Mouse (Mus musculus) lung, adult 2 months (tissue): ENCODE measurements around the gene 2310033P09Rik. TPM values are rescaled to one million over a fixed set of nuclear protein-coding genes. Genes with fewer than 3 reads are reported as not detected.
A peak's percentile ranks its signal among the peaks of the same experiment; 100 is the strongest.

Source experiments
- DNase-seq: peaks from one replicate; pipeline ENCODE4 v3.0.0; 2022
- H3K4me1 ChIP-seq: fragments of 200-500 bp; 2 replicates; pipeline ENCODE4 v1.6.1; 2011; ENCODE audit warnings: low read length; ENCODE audit not compliant: control insufficient read depth, insufficient read depth
- H3K4me3 ChIP-seq: fragments of 200-500 bp; replicated peaks from 2 replicates; pipeline ENCODE3; 2011; ENCODE audit warnings: low read depth, mild to moderate bottlenecking, control low read depth, low read length; ENCODE audit errors: extremely low read depth
- CTCF ChIP-seq: fragments of 200-500 bp; IDR thresholded peaks from 2 replicates; pipeline ENCODE4 v1.5.1; 2011; ENCODE audit warnings: mild to moderate bottlenecking, low read length, control low read depth; ENCODE audit not compliant: insufficient read depth
- POLR2A ChIP-seq: fragments of 200-500 bp; IDR thresholded peaks from 2 replicates; pipeline ENCODE4 v1.6.1; 2011; ENCODE audit warnings: low read depth, mild to moderate bottlenecking, control low read depth, low read length, borderline replicate concordance; ENCODE audit errors: extremely low read depth
- WGBS: fragments of 180-500 bp; shearing (Covaris S2); methylation state at CpG from one replicate; pipeline ENCODE4 v1.1.7; 2018; 5-methylcytosine and 5-hydroxymethylcytosine counted together
- polyA plus RNA-seq: library from polyadenylated mRNA; depleted of rRNA; stranded (reverse); fragments of >200 nt; gene quantifications from 2 replicates; pipeline ENCODE4 v1.2.3, GENCODE M21; 2012

2310033P09Rik gene
- polyA plus RNA-seq, 1 experiment: 29.2 TPM

GRCm38 (mm10) chr11:59226787-59227603 is 18.9 kb downstream of the 2310033P09Rik start:
- TF ChIP-seq CTCF (no peak), POLR2A (no peak)
- Histone ChIP-seq H3K4me1 (peaks cover 38% of the 10 kb centered on the region), H3K4me3 (peak overlapping the region; percentile 86)
- no peak for DNase-seq
- WGBS: under 1% methylated on average over 21 of the region's 21 CpGs

DNA sequence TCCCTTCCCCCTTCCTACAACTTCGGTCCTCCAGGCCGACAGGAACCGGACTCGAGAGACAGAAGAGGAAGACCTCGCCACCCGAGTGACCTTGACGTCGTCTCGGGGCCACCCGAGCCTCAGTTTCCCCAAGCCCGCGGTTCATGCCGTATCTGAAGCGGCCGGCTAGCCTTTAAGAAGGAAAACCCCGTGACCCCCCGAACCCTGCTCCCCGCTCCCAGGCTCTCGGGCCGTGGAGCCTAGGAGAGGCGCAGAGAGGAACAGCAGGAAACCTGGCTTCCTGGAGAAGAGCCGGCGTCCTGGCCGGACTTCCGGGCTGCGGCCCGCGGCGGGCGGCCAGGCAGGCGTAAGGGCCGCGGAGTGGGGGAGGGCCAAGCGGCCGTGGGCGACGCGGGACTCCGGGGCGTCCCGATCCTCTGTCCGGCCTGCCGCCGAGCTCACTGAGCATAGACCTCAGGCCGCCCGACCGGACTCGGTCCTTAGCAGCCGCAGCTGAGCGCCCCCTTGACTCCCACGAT is 19.5 kb downstream of the 2310033P09Rik start:
- no peak for TF ChIP-seq POLR2A
- no peak for TF ChIP-seq CTCF
- WGBS: under 1% methylated on average over 45 of the region's 51 CpGs
- peaks cover 34% of the 10 kb centered on the region for H3K4me1 ChIP-seq
- H3K4me3 ChIP-seq: peak overlapping the region; percentile 86
- no peak for DNase-seq

DNA sequence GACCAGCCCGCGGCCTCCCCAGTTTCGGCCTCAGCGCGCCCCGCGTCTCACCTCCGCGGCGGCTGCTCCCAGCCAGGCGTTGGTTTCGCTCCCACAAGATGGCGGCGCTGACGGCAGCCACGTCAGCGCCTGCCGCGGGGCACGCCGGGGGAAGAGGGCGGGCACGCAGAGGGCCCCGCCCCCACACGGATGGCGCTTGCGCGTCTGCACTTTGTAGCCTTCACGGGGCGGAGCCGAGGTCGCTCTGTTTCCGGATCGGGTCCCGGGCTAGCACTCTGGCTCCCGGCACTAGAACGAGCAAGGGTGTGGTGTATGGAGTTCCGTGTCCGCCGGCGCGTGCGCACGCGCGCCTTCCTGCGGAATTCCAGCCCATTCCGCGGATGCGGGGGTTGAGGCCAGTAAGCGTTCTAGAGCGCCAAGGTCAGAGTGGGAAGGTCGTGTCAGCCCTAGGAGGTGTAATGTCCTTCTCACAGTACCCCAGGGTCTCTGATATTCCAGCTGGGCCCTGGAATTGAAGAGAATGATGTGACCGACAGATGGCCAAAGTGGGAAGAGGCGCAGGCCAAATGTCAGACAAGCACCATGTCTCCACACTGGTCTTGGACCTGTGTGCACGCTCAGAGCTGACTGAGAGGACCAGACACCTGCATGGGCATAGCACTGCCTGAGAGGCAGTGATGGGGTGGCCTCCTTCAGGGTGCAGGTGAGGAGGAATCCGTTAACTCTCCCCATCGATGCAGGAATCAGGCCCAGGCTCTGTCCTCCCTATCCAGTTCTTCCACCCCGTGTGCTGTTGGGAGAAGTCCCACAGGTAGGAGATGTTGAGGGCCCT is 20.2 kb downstream of the 2310033P09Rik start, which contains the start of gene Arf1:
Gene Arf1, minus strand, starts transcription at position 149 of the 832 bp plus-strand sequence.
- Histone ChIP-seq H3K4me1 (peaks cover 31% of the 10 kb centered on the region), H3K4me3 (peak within 1 kb of the TSS; percentile 86)
- WGBS: 5% methylated on average over 59 of the region's 59 CpGs
- TF ChIP-seq POLR2A (peak; percentile 78), CTCF (0 out of 2 replicates have a peak, but pooled peaks have one; percentile 4)
- peak; percentile 97 for DNase-seq

GRCm38 (mm10) chr11:59230144-59230760 is 22.1 kb downstream of the 2310033P09Rik start:
- H3K4me3 ChIP-seq: no peak overlapping the region
- DNase-seq: peak; percentile 76
- no peak for TF ChIP-seq POLR2A
- peak; percentile 84 for TF ChIP-seq CTCF
- peaks cover 15% of the 10 kb centered on the region for H3K4me1 ChIP-seq
- 12% methylated on average over 7 of the region's 7 CpGs for WGBS

GRCm38 (mm10) chr11:59232797-59233196 is 24.7 kb downstream of the 2310033P09Rik start:
- Histone ChIP-seq H3K4me3 (no peak overlapping the region), H3K4me1 (peaks cover 4% of the 10 kb centered on the region; the same call in 1 of the 2 replicates)
- no peak for DNase-seq
- 62% methylated on average over 2 of the region's 2 CpGs for WGBS
- TF ChIP-seq CTCF (no peak), POLR2A (no peak)

- WGBS: 7% methylated on average over 15 of the region's 15 CpGs
- peaks cover 3% of the 10 kb centered on the region for H3K4me1 ChIP-seq
- DNase-seq: peak; percentile 78
- TF ChIP-seq CTCF (peak; percentile 47), POLR2A (no peak)
- no peak overlapping the region for H3K4me3 ChIP-seq
Measured at GRCm38 (mm10) chr11:59238525-59239427, 30.7 kb downstream of the 2310033P09Rik start.

DNA sequence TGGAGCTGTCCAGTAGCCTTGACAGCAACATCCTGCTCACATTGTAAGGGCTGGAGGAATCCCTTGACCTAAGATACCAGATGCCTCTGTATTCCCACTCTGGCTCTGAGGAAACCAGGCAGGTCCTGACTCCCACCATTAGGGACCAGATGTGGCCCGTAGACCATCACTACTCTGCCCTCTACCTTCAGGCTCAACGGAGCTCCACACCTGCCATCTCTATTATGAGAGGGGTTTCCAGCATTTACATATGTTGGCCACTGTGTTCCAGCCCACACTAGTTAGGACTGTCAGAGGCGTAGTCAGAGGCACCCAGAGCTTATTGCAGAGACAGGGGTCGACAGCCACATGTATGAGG is 31.3 kb downstream of the 2310033P09Rik start:
- no peak for DNase-seq
- 61% methylated on average over 4 of the region's 4 CpGs for WGBS
- Histone ChIP-seq H3K4me3 (no peak overlapping the region), H3K4me1 (peaks cover 3% of the 10 kb centered on the region)
- no peak for TF ChIP-seq POLR2A

DNA sequence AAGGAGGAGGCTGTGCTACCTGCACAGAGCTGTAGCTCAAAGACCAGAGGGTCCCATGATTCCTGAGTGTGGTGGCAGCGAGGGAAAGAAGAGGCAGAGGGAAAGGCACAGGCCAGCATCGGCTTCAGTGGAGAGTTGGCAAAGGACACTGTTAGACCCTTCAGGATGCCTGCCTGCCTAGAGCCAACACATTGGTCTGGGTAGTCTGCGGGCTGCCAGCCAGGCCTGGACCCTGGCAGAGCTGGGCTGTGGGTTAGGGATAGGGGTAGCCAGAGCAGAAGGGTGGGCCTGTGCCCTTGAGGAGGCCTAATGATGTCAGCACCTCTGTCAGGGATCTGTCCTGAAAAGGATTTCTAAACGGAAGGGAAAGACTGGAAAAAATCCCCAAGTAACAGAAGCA is 31.7 kb downstream of the 2310033P09Rik start:
- no peak for DNase-seq
- H3K4me1 ChIP-seq: peaks cover 3% of the 10 kb centered on the region
- 77% methylated on average over 4 of the region's 4 CpGs for WGBS
- no peak for TF ChIP-seq POLR2A
- no peak for TF ChIP-seq CTCF
- no peak overlapping the region for H3K4me3 ChIP-seq
